Mouse (Mus musculus): ENCODE measurements around the gene Eps15. TPM values are rescaled to one million over a fixed set of nuclear protein-coding genes. Genes with fewer than 3 reads are reported as not detected.

Gene Eps15
- polyA plus RNA-seq, 1 experiment from 2014 or later, result 45.2 TPM

GRCm38 (mm10) chr4:109427058-109427457, 147.0 kb downstream of the Eps15 start:
- no peaks in the 10 kb centered on the region; the same call in 1 of the 2 replicates for H3K4me1 ChIP-seq (replicated peaks; ENCODE audit: control insufficient read depth, insufficient read depth, low read length)
- no peak overlapping the region for H3K4me3 ChIP-seq (ENCODE audit: low read depth, low read length)
- no peaks in the 10 kb centered on the region for H3K9me3 ChIP-seq (ENCODE audit: control insufficient read depth, low read length)
- ATAC-seq (replicated peaks; ENCODE audit: low FRiP score), result no peak
- H3K27ac ChIP-seq (ENCODE audit: low read depth, low read length), result no peak overlapping the region
- no peak for DNase-seq (ENCODE audit: low spot score)
- no peaks in the 10 kb centered on the region for H3K27me3 ChIP-seq (ENCODE audit: control insufficient read depth, insufficient read depth, low read length)
- H3K4me2 ChIP-seq (ENCODE audit: low read depth, low read length, severe bottlenecking), result no peak overlapping the region
- H3K9ac ChIP-seq (ENCODE audit: low read length), result no peak overlapping the region
- WGBS, result 59% methylated on average over 1 of the region's 1 CpGs
- no peaks in the 10 kb centered on the region for H3K36me3 ChIP-seq (ENCODE audit: control insufficient read depth, insufficient read depth, low read length)

- no peak overlapping the region for H3K4me3 ChIP-seq (ENCODE audit: low read depth, low read length)
- H3K4me1 ChIP-seq (replicated peaks; ENCODE audit: control insufficient read depth, insufficient read depth, low read length), result peaks cover 4% of the 10 kb centered on the region; the same call in 1 of the 2 replicates
- no peak overlapping the region for H3K9ac ChIP-seq (ENCODE audit: low read length)
- no peak overlapping the region for H3K27ac ChIP-seq (ENCODE audit: low read depth, low read length)
- DNase-seq (ENCODE audit: low spot score), result peak; percentile 37
- H3K4me2 ChIP-seq (ENCODE audit: low read depth, low read length, severe bottlenecking), result no peak overlapping the region
- no peaks in the 10 kb centered on the region for H3K9me3 ChIP-seq (ENCODE audit: control insufficient read depth, low read length)
- WGBS, result 92% methylated on average over 7 of the region's 7 CpGs
- no peaks in the 10 kb centered on the region for H3K36me3 ChIP-seq (ENCODE audit: control insufficient read depth, insufficient read depth, low read length)
- no peak for ATAC-seq (replicated peaks; ENCODE audit: low FRiP score)
- no peaks in the 10 kb centered on the region for H3K27me3 ChIP-seq (ENCODE audit: control insufficient read depth, insufficient read depth, low read length)
These were observed 150.2 kb downstream of the Eps15 start for GRCm38 (mm10) chr4:109430250-109430649.

- Histone ChIP-seq H3K9ac (ENCODE audit: low read length) (no peak overlapping the region), H3K4me2 (ENCODE audit: low read depth, low read length, severe bottlenecking) (no peak overlapping the region), H3K9me3 (ENCODE audit: control insufficient read depth, low read length) (no peaks in the 10 kb centered on the region), H3K4me3 (ENCODE audit: low read depth, low read length) (no peak overlapping the region), H3K4me1 (replicated peaks; ENCODE audit: control insufficient read depth, insufficient read depth, low read length) (peaks cover 4% of the 10 kb centered on the region; the same call in 1 of the 2 replicates), H3K36me3 (ENCODE audit: control insufficient read depth, insufficient read depth, low read length) (no peaks in the 10 kb centered on the region), H3K27me3 (ENCODE audit: control insufficient read depth, insufficient read depth, low read length) (no peaks in the 10 kb centered on the region), H3K27ac (ENCODE audit: low read depth, low read length) (no peak overlapping the region)
- ATAC-seq (replicated peaks; ENCODE audit: low FRiP score), result 0 out of 2 replicates have a peak, but pooled peaks have one; percentile 49
- DNase-seq (ENCODE audit: low spot score), result peak; percentile 67
- 54% methylated on average over 13 of the region's 13 CpGs for WGBS
These were observed 150.8 kb downstream of the Eps15 start for GRCm38 (mm10) chr4:109430854-109431253.

GRCm38 (mm10) chr4:109432668-109433375, 152.8 kb downstream of the Eps15 start:
- ATAC-seq (replicated peaks; ENCODE audit: low FRiP score), result no peak
- H3K36me3 ChIP-seq (ENCODE audit: control insufficient read depth, insufficient read depth, low read length), result no peaks in the 10 kb centered on the region
- no peaks in the 10 kb centered on the region for H3K9me3 ChIP-seq (ENCODE audit: control insufficient read depth, low read length)
- H3K27ac ChIP-seq (ENCODE audit: low read depth, low read length), result no peak overlapping the region
- WGBS, result 66% methylated on average over 16 of the region's 16 CpGs
- peaks cover 4% of the 10 kb centered on the region; the same call in 1 of the 2 replicates for H3K4me1 ChIP-seq (replicated peaks; ENCODE audit: control insufficient read depth, insufficient read depth, low read length)
- no peak overlapping the region for H3K4me3 ChIP-seq (ENCODE audit: low read depth, low read length)
- no peak overlapping the region for H3K9ac ChIP-seq (ENCODE audit: low read length)
- H3K4me2 ChIP-seq (ENCODE audit: low read depth, low read length, severe bottlenecking), result no peak overlapping the region
- H3K27me3 ChIP-seq (ENCODE audit: control insufficient read depth, insufficient read depth, low read length), result no peaks in the 10 kb centered on the region
- peak; percentile 48 for DNase-seq (ENCODE audit: low spot score)

GRCm38 (mm10) chr4:109433641-109434040, 153.6 kb downstream of the Eps15 start:
- Histone ChIP-seq H3K9ac (ENCODE audit: low read length) (no peak overlapping the region), H3K27me3 (ENCODE audit: control insufficient read depth, insufficient read depth, low read length) (no peaks in the 10 kb centered on the region), H3K4me3 (ENCODE audit: low read depth, low read length) (no peak overlapping the region), H3K4me2 (ENCODE audit: low read depth, low read length, severe bottlenecking) (no peak overlapping the region), H3K4me1 (replicated peaks; ENCODE audit: control insufficient read depth, insufficient read depth, low read length) (peaks cover 4% of the 10 kb centered on the region; the same call in 1 of the 2 replicates), H3K36me3 (ENCODE audit: control insufficient read depth, insufficient read depth, low read length) (no peaks in the 10 kb centered on the region), H3K27ac (ENCODE audit: low read depth, low read length) (no peak overlapping the region), H3K9me3 (ENCODE audit: control insufficient read depth, low read length) (no peaks in the 10 kb centered on the region)
- DNase-seq (ENCODE audit: low spot score) (peak; percentile 48), ATAC-seq (replicated peaks; ENCODE audit: low FRiP score) (no peak)
- WGBS, result 89% methylated on average over 6 of the region's 6 CpGs

- DNase-seq (ENCODE audit: low spot score), result peak; percentile 17
These were observed 154.2 kb downstream of the Eps15 start for GRCm38 (mm10) chr4:109434256-109434655.

More at GRCm38 (mm10) chr4:109434256-109434655, 154.2 kb downstream of the Eps15 start:
- no peak overlapping the region for H3K9ac ChIP-seq (ENCODE audit: low read length)
- peaks cover 4% of the 10 kb centered on the region; the same call in 1 of the 2 replicates for H3K4me1 ChIP-seq (replicated peaks; ENCODE audit: control insufficient read depth, insufficient read depth, low read length)
- no peaks in the 10 kb centered on the region for H3K36me3 ChIP-seq (ENCODE audit: control insufficient read depth, insufficient read depth, low read length)
- no peaks in the 10 kb centered on the region for H3K27me3 ChIP-seq (ENCODE audit: control insufficient read depth, insufficient read depth, low read length)
- WGBS, result 95% methylated on average over 1 of the region's 1 CpGs
- H3K4me2 ChIP-seq (ENCODE audit: low read depth, low read length, severe bottlenecking), result no peak overlapping the region
- H3K27ac ChIP-seq (ENCODE audit: low read depth, low read length), result no peak overlapping the region
- no peak overlapping the region for H3K4me3 ChIP-seq (ENCODE audit: low read depth, low read length)
- H3K9me3 ChIP-seq (ENCODE audit: control insufficient read depth, low read length), result no peaks in the 10 kb centered on the region
- ATAC-seq (replicated peaks; ENCODE audit: low FRiP score), result no peak

Other genes with a start within 250 kb of the Eps15 start
- 65.8 and 67.7 TPM in 2 replicates for gene Osbpl9, start 78.0 kb upstream of the Eps15 start, polyA plus RNA-seq (2014; fragmentation: Nextera tagmentation; extraction: Ambion mirVana)
- 0.12 and 0.23 TPM in 2 replicates for gene Calr4, start 45.8 kb upstream of the Eps15 start, polyA plus RNA-seq (2014; fragmentation: Nextera tagmentation; extraction: Ambion mirVana)
- 3.8 and 4.4 TPM in 2 replicates for gene Ttc39a, start 126.4 kb downstream of the Eps15 start, polyA plus RNA-seq (2014; fragmentation: Nextera tagmentation; extraction: Ambion mirVana)
- 45.1 and 49.4 TPM in 2 replicates for gene Rnf11, start 204.5 kb downstream of the Eps15 start, polyA plus RNA-seq (2014; fragmentation: Nextera tagmentation; extraction: Ambion mirVana)

Measured in forebrain, embryonic 11.5 days (tissue).